Mouse (Mus musculus) heart, adult 2 months (tissue): ENCODE results near the gene Rest. TPM values are rescaled to one million over a fixed set of nuclear protein-coding genes. Genes with fewer than 3 reads are reported as not detected.

Source experiments
- DNase-seq, 2 experiments: peaks; one replicate each; pipeline ENCODE4 v3.0.0; 2021
- H3K27ac ChIP-seq: fragments of 200-600 bp; 2 replicates; pipeline ENCODE4 v1.8.1; 2022
- H3K27me3 ChIP-seq: fragments of 200-500 bp; 2 replicates; pipeline ENCODE4 v1.6.1; 2012; ENCODE audit warnings: mild to moderate bottlenecking, low read length, inconsistent platforms, mixed read lengths; ENCODE audit not compliant: control insufficient read depth, insufficient read depth
- H3K36me3 ChIP-seq: fragments of 200-500 bp; 2 replicates; pipeline ENCODE4 v1.6.1; 2012; ENCODE audit warnings: low read length, inconsistent platforms; ENCODE audit not compliant: control insufficient read depth, insufficient read depth
- H3K4me1 ChIP-seq: fragments of 200-500 bp; 2 replicates; pipeline ENCODE4 v1.6.1; 2011; ENCODE audit warnings: low read length; ENCODE audit not compliant: control insufficient read depth, insufficient read depth
- H3K4me3 ChIP-seq: fragments of 200-600 bp; 2 replicates; pipeline ENCODE4 v1.8.1; 2022
- H3K79me2 ChIP-seq: fragments of 200-500 bp; replicated peaks from 2 replicates; pipeline ENCODE4 v1.6.1; 2012; ENCODE audit warnings: mild to moderate bottlenecking, inconsistent platforms, low read length, moderate library complexity, mixed read lengths; ENCODE audit not compliant: control insufficient read depth, insufficient read depth
- H3K9ac ChIP-seq: fragments of 200-500 bp; 2 replicates; pipeline ENCODE4 v1.6.1; 2012; ENCODE audit warnings: low read depth, mild to moderate bottlenecking, control low read depth, inconsistent platforms, low read length, mixed read lengths
- CTCF ChIP-seq: fragments of 200-600 bp; IDR thresholded peaks from 2 replicates; pipeline ENCODE4 v1.8.1; 2022; ENCODE audit warnings: antibody characterized with exemption, mild to moderate bottlenecking, moderate library complexity
- EP300 ChIP-seq: fragments of 200-500 bp; IDR thresholded peaks from 2 replicates; pipeline ENCODE4 v1.6.1; 2011; ENCODE audit warnings: low read depth, low read length, control low read depth; ENCODE audit not compliant: insufficient read depth
- POLR2A ChIP-seq: fragments of 200-500 bp; IDR thresholded peaks from 2 replicates; pipeline ENCODE4 v1.6.1; 2011; ENCODE audit warnings: mild to moderate bottlenecking, low read depth, low read length, control low read depth; ENCODE audit not compliant: insufficient read depth
- WGBS: fragments of 180-500 bp; shearing (Covaris S2); methylation state at CpG from one replicate; pipeline ENCODE4 v1.1.7; 2018; 5-methylcytosine and 5-hydroxymethylcytosine counted together
- intact Hi-C: fragments of 180-260 bp; cut with DNase I; formaldehyde crosslinking; loops from one replicate; pipeline ENCODE4 v1.15.1; 2025
- polyA plus RNA-seq: library from polyadenylated mRNA; depleted of rRNA; stranded (reverse); fragments of >200 nt; gene quantifications from 2 replicates; pipeline ENCODE4 v1.2.3, GENCODE M21; 2012
- total RNA-seq, 2 experiments: library from RNA; stranded (reverse); gene quantifications; 2 replicates each; pipeline ENCODE4 v1.2.3; 2021

Rest gene
- total and polyA plus RNA-seq, 3 experiments = 3.7 to 13.2 (median 12.8) TPM

GRCm38 (mm10) chr5:77267441-77267840 lies 2.1 kb downstream of the Rest start:
- TF ChIP-seq POLR2A = no peak
- TF ChIP-seq CTCF = no peak
- no peak for TF ChIP-seq EP300
- intact Hi-C loops = no loop called here
- DNase-seq = no peak
- Histone ChIP-seq H3K9ac (no peak overlapping the region), H3K4me3 (no peak overlapping the region), H3K27ac (no peak overlapping the region), H3K27me3 (no peaks in the 10 kb centered on the region), H3K4me1 (peaks cover 3% of the 10 kb centered on the region), H3K79me2 (peaks cover 6% of the 10 kb centered on the region), H3K36me3 (no peaks in the 10 kb centered on the region)
- 56% methylated on average over 4 of the region's 4 CpGs for WGBS

DNA sequence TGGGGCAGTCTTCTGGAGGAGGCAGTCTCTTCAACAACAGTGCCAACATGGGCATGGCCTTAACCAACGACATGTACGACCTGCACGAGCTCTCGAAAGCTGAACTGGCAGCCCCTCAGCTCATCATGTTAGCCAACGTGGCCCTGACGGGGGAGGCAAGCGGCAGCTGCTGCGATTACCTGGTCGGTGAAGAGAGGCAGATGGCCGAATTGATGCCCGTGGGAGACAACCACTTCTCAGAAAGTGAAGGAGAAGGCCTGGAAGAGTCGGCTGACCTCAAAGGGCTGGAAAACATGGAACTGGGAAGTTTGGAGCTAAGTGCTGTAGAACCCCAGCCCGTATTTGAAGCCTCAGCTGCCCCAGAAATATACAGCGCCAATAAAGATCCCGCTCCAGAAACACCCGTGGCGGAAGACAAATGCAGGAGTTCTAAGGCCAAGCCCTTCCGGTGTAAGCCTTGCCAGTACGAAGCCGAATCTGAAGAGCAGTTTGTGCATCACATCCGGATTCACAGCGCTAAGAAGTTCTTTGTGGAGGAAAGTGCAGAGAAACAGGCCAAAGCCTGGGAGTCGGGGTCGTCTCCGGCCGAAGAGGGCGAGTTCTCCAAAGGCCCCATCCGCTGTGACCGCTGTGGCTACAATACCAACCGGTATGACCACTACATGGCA lies 2.8 kb downstream of the Rest start:
- H3K9ac ChIP-seq = no peak overlapping the region
- H3K36me3 ChIP-seq = no peaks in the 10 kb centered on the region
- intact Hi-C loops = no loop called here
- H3K27me3 ChIP-seq = no peaks in the 10 kb centered on the region
- peaks cover 7% of the 10 kb centered on the region for H3K79me2 ChIP-seq
- DNase-seq = no peak
- no peak overlapping the region for H3K4me3 ChIP-seq
- no peak for TF ChIP-seq POLR2A
- no peak for TF ChIP-seq CTCF
- 94% methylated on average over 30 of the region's 30 CpGs for WGBS
- H3K4me1 ChIP-seq = peaks cover 3% of the 10 kb centered on the region
- H3K27ac ChIP-seq = no peak overlapping the region

DNA sequence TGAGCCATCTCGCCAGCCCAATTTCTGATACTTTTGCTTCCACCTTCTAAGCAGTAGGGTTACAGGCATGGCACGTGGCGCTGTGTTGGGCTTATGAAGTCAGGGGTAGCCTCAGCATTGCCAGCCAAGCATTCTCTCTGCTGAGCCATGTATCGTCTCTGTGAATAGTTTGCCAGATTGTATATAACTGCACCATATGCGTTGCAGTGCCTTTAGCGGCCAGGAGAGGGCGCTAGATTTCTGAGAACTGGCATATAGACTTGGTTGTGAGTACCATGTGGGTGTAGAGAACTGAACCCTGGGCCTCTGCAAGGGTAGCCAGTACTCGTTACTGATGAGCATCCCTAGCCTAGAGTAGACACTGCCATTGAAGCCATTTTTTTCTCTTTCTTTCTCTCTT lies 4.1 kb downstream of the Rest start:
- TF ChIP-seq POLR2A = no peak
- TF ChIP-seq CTCF = peak; percentile 55
- no peak for TF ChIP-seq EP300
- H3K9ac ChIP-seq = no peak overlapping the region
- no peak for DNase-seq
- peaks cover 8% of the 10 kb centered on the region for H3K79me2 ChIP-seq
- intact Hi-C loops = no loop called here
- peaks cover 3% of the 10 kb centered on the region for H3K4me1 ChIP-seq
- no peaks in the 10 kb centered on the region for H3K27me3 ChIP-seq
- no peak overlapping the region for H3K27ac ChIP-seq
- H3K4me3 ChIP-seq = no peak overlapping the region
- no peaks in the 10 kb centered on the region for H3K36me3 ChIP-seq
- 81% methylated on average over 8 of the region's 8 CpGs for WGBS

DNA sequence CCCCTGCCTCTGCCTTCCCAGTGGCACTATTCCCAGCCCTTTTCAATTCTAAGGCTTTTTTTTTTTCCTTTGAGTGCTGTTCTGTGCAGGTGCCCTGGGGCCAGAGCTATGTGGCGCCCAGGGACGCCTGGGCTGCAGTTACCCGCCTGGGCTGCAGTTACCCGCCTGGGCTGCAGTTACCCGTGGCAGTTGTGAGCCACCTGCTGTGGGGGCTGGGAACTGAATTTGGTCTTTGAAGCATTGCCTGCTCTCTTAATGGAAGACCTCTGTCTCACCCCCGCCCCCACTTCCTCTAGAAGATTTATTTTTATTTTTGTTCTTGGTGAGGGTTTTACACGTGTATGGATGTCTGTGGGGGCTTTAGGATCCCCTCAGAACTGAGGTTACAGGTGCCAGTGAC lies 7.9 kb downstream of the Rest start:
- Histone ChIP-seq H3K4me3 (no peak overlapping the region), H3K9ac (no peak overlapping the region), H3K36me3 (no peaks in the 10 kb centered on the region), H3K4me1 (peaks cover 1% of the 10 kb centered on the region; the same call in 1 of the 2 replicates), H3K79me2 (peaks cover 11% of the 10 kb centered on the region), H3K27me3 (no peaks in the 10 kb centered on the region), H3K27ac (no peak overlapping the region)
- 73% methylated on average over 7 of the region's 7 CpGs for WGBS
- intact Hi-C loops = no loop called here
- TF ChIP-seq POLR2A (no peak), EP300 (no peak), CTCF (no peak)
- DNase-seq = no peak

DNA sequence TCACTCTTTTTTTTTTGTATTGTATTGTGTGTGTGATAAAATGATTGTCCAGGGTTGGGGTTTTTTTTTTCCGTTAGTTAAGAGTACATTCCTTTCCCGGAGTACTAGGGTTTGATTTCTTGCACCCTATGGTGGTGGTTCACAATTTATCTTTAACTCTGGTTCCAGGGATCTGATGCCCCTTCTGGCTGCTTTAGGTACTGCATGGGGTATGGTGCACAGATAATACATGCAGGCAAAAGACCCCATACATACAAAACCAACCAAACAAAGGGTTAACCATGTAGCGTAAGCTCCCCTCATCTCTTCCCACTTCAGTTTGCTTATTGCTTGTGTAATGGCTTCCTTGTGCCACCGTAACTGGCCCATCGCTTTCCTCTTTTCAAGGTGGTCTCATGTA lies 10.7 kb downstream of the Rest start:
- 87% methylated on average over 5 of the region's 5 CpGs for WGBS
- intact Hi-C loops = no loop called here

GRCm38 (mm10) chr5:77277204-77277603 lies 11.9 kb downstream of the Rest start:
- Histone ChIP-seq H3K79me2 (peaks cover 4% of the 10 kb centered on the region), H3K36me3 (no peaks in the 10 kb centered on the region; the same call in 1 of the 2 replicates), H3K27me3 (no peaks in the 10 kb centered on the region), H3K4me3 (no peak overlapping the region), H3K9ac (no peak overlapping the region), H3K27ac (no peak overlapping the region), H3K4me1 (no peaks in the 10 kb centered on the region)
- no peak for TF ChIP-seq EP300
- no peak for DNase-seq
- 93% methylated on average over 6 of the region's 6 CpGs for WGBS
- intact Hi-C loops = no loop called here

More for the DNA sequence above, 10.7 kb downstream of the Rest start:
- DNase-seq = peak in 1 of 2 experiments; percentile 53
- Histone ChIP-seq H3K4me3 (no peak overlapping the region), H3K9ac (no peak overlapping the region), H3K79me2 (peaks cover 4% of the 10 kb centered on the region), H3K4me1 (no peaks in the 10 kb centered on the region), H3K27ac (no peak overlapping the region), H3K36me3 (no peaks in the 10 kb centered on the region; the same call in 1 of the 2 replicates), H3K27me3 (no peaks in the 10 kb centered on the region)
- TF ChIP-seq CTCF (peak; percentile 81), POLR2A (no peak)
